Comparison of ENCODE assay signal across 8 mouse cellular contexts in genomic region chr1:176075409-176075808, GRCm38 (mm10).
A peak's percentile ranks its signal among the peaks of the same experiment; 100 is the strongest.
DNase-seq lines count a peak whose midpoint lies in the region; ATAC-seq and TF ChIP-seq lines count a peak whose summit lies in the region.

No protein-coding gene starts in this region.

- H3K36me3 ChIP-seq in midbrain, embryonic 13.5 days, result no peaks in the 10 kb centered on the region
- H3K36me3 ChIP-seq in midbrain, embryonic 11.5 days (ENCODE audit: control insufficient read depth, insufficient read depth, low read length), result no peaks in the 10 kb centered on the region
- H3K36me3 ChIP-seq in hindbrain, embryonic 16.5 days (ENCODE audit: control insufficient read depth, insufficient read depth, low read length), result no peaks in the 10 kb centered on the region
- H3K36me3 ChIP-seq in lung, postnatal 0 days (ENCODE audit: insufficient read depth, low read length), result no peaks in the 10 kb centered on the region

- no peak overlapping the region for H3K27ac ChIP-seq in midbrain, embryonic 13.5 days
- H3K27ac ChIP-seq in midbrain, embryonic 11.5 days (ENCODE audit: low read depth, low read length), result no peak overlapping the region
- 0 out of 2 replicates have a peak overlapping the region, but pooled peaks have one; percentile 34 for H3K27ac ChIP-seq in hindbrain, embryonic 16.5 days (ENCODE audit: low read depth, low read length)
- H3K27ac ChIP-seq in lung, postnatal 0 days (ENCODE audit: low read length), result no peak overlapping the region

- no peak for TF ChIP-seq EP300 in lung, postnatal 0 days (IDR thresholded peaks at IDR 0.05)

- H3K4me1 ChIP-seq in midbrain, embryonic 13.5 days (replicated peaks), result peaks cover 15% of the 10 kb centered on the region
- H3K4me1 ChIP-seq in midbrain, embryonic 11.5 days (ENCODE audit: control insufficient read depth, insufficient read depth, low read length), result no peaks in the 10 kb centered on the region; the same call in 1 of the 2 replicates
- peaks cover 6% of the 10 kb centered on the region for H3K4me1 ChIP-seq in hindbrain, embryonic 16.5 days (ENCODE audit: control insufficient read depth, insufficient read depth, low read depth, low read length)
- no peaks in the 10 kb centered on the region; the same call in 1 of the 2 replicates for H3K4me1 ChIP-seq in lung, postnatal 0 days (ENCODE audit: insufficient read depth, low read depth, low read length)

- ATAC-seq in midbrain, embryonic 13.5 days, result peak; percentile 87
- no peak for ATAC-seq in midbrain, embryonic 11.5 days (ENCODE audit: low FRiP score)
- ATAC-seq in hindbrain, embryonic 16.5 days, result peak; percentile 90
- ATAC-seq in lung, postnatal 0 days, result peak; percentile 61
- no peak for ATAC-seq in CD4-positive, CD25-positive, alpha-beta regulatory T cell, adult 4 months

- no peak overlapping the region for H3K4me2 ChIP-seq in midbrain, embryonic 13.5 days (replicated peaks)
- H3K4me2 ChIP-seq in midbrain, embryonic 11.5 days, result no peak overlapping the region
- H3K4me2 ChIP-seq in hindbrain, embryonic 16.5 days (ENCODE audit: low read length), result no peak overlapping the region
- no peak overlapping the region for H3K4me2 ChIP-seq in lung, postnatal 0 days (replicated peaks; ENCODE audit: low read depth, low read length)

- no peak overlapping the region for H3K9ac ChIP-seq in midbrain, embryonic 13.5 days (replicated peaks)
- H3K9ac ChIP-seq in midbrain, embryonic 11.5 days (ENCODE audit: low read length), result no peak overlapping the region
- H3K9ac ChIP-seq in hindbrain, embryonic 16.5 days (ENCODE audit: low read depth, low read length), result no peak overlapping the region
- H3K9ac ChIP-seq in lung, postnatal 0 days (replicated peaks; ENCODE audit: low read depth), result no peak overlapping the region

- TF ChIP-seq CTCF in lung, postnatal 0 days (IDR thresholded peaks at IDR 0.05), result no peak

- H3K27me3 ChIP-seq in midbrain, embryonic 13.5 days, result no peaks in the 10 kb centered on the region
- H3K27me3 ChIP-seq in midbrain, embryonic 11.5 days (ENCODE audit: control insufficient read depth, insufficient read depth, low read length), result no peaks in the 10 kb centered on the region
- no peaks in the 10 kb centered on the region for H3K27me3 ChIP-seq in hindbrain, embryonic 16.5 days (replicated peaks; ENCODE audit: control insufficient read depth, insufficient read depth, low read length)
- H3K27me3 ChIP-seq in lung, postnatal 0 days (replicated peaks; ENCODE audit: insufficient read depth, low read length), result no peaks in the 10 kb centered on the region

- DNase-seq in midbrain, embryonic 11.5 days (ENCODE audit: low spot score, missing footprints), result no peak
- peak; percentile 87 for DNase-seq in brain, adult 2 months (ENCODE audit: low read depth, low spot score)
- peak; percentile 27 for DNase-seq in forelimb bud, embryonic 11.5 days (ENCODE audit: low read depth, low spot score)
- DNase-seq in lung, postnatal 0 days (ENCODE audit: low spot score), result peak; percentile 35
- DNase-seq in Muller cell, postnatal 12 days (ENCODE audit: inconsistent ontology term), result no peak

- no peak overlapping the region for H3K4me3 ChIP-seq in midbrain, embryonic 13.5 days (replicated peaks)
- H3K4me3 ChIP-seq in midbrain, embryonic 11.5 days (ENCODE audit: low read depth, low read length), result no peak overlapping the region
- no peak overlapping the region for H3K4me3 ChIP-seq in hindbrain, embryonic 16.5 days (ENCODE audit: low read length)
- H3K4me3 ChIP-seq in lung, postnatal 0 days (ENCODE audit: low read depth, low read length), result no peak overlapping the region

- no peaks in the 10 kb centered on the region for H3K9me3 ChIP-seq in midbrain, embryonic 13.5 days
- H3K9me3 ChIP-seq in midbrain, embryonic 11.5 days (ENCODE audit: control insufficient read depth, low read length), result no peaks in the 10 kb centered on the region
- H3K9me3 ChIP-seq in hindbrain, embryonic 16.5 days (ENCODE audit: control insufficient read depth, low read length), result no peaks in the 10 kb centered on the region
- no peaks in the 10 kb centered on the region for H3K9me3 ChIP-seq in lung, postnatal 0 days (ENCODE audit: low read length)

- 53% methylated on average over 1 of the region's 1 CpGs for WGBS in midbrain, embryonic 13.5 days
- WGBS in midbrain, embryonic 11.5 days, result 65% methylated on average over 1 of the region's 1 CpGs
- WGBS in hindbrain, embryonic 16.5 days, result 33% methylated on average over 1 of the region's 1 CpGs
- WGBS in lung, postnatal 0 days, result 53% methylated on average over 1 of the region's 1 CpGs

Comparison
In these comparisons a context has a peak if more than half of its experiments do, and no peak if none do; other contexts are left out.
1. ATAC-seq: peak in midbrain, embryonic 13.5 days (single experiment), hindbrain, embryonic 16.5 days (single experiment) and lung, postnatal 0 days (single experiment); none in midbrain, embryonic 11.5 days (single experiment) and CD4-positive, CD25-positive, alpha-beta regulatory T cell, adult 4 months (single experiment).
2. DNase-seq: peak in brain, adult 2 months (single experiment), forelimb bud, embryonic 11.5 days (single experiment) and lung, postnatal 0 days (single experiment); none in midbrain, embryonic 11.5 days (single experiment) and Muller cell, postnatal 12 days (single experiment).